Mouse (Mus musculus): ENCODE results near the gene Kcnmb1.

GRCm38 (mm10) chr11:33927321-33927720 lies 35.5 kb upstream of the Kcnmb1 start:
- TF ChIP-seq CTCF (IDR thresholded peaks at IDR 0.05; ENCODE audit: low read depth, low read length) (no peak), POLR2A (IDR thresholded peaks at IDR 0.05; ENCODE audit: extremely low read depth, insufficient read depth, low read length) (no peak)

Measured in liver, adult 2 months (tissue).